Mouse (Mus musculus) C2C12 (cell line): ENCODE results near the gene Ppil1.

Source experiments
- CEBPB ChIP-seq: IDR thresholded peaks from one replicate; pipeline ENCODE4 v1.6.1; 2011; ENCODE audit warnings: low read depth, mild to moderate bottlenecking, control low read depth, moderate library complexity
- CTCF ChIP-seq: IDR thresholded peaks from one replicate; pipeline ENCODE4 v1.5.1; 2011; ENCODE audit not compliant: control insufficient read depth, insufficient read depth, insufficient read length
- MAX ChIP-seq: IDR thresholded peaks from one replicate; pipeline ENCODE4 v1.6.1; 2011; ENCODE audit warnings: mild to moderate bottlenecking, control low read depth
- MYOD1 ChIP-seq: IDR thresholded peaks from one replicate; pipeline ENCODE4 v1.6.1; 2011; ENCODE audit warnings: low read depth; ENCODE audit not compliant: control insufficient read depth, insufficient read length
- USF1 ChIP-seq: IDR thresholded peaks from one replicate; pipeline ENCODE4 v1.6.1; 2011; ENCODE audit warnings: low read depth, mild to moderate bottlenecking, control low read depth, moderate library complexity

DNA sequence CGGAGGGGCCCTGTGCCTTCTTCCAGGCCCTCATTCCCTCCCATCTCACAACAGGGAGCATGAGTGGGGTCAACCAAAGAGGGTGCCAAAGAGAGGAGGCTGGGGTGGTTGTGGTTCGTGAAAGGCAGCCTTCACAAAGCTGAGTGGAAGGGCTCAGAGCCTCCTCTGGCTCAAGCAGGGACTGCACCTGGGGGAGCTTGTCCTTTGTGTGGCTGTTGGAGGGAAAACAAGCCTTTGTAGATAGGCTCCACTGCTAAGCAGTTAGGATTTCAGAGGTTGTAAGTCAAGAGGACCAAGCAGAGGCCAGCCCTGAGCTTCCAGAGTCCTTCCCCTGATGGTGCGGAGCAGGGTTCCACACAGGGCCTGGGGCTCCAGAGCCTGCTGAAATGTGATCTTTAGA lies 39.1 kb upstream of the Ppil1 start:
- TF ChIP-seq CTCF: no peak
- no peak for TF ChIP-seq CEBPB
- TF ChIP-seq MYOD1: no peak
- TF ChIP-seq MAX: no peak
- no peak for TF ChIP-seq USF1
